Mouse (Mus musculus) liver, embryonic 13.5 days (tissue): ENCODE measurements at regions not wholly inside any gene's neighbourhood (a gene's known extent, or its start where the extent isn't known, plus 50 kb on each side); places are given as distances from the start of the nearest gene placed in this dataset.

Experiments
- ATAC-seq: fragments of 200-750 bp; cut with Nextera tagmentation; 2 replicates; pipeline ENCODE4 v1.8.0; 2017; ENCODE audit warnings: low read depth, mild to moderate bottlenecking, moderate number of reproducible peaks, moderate library complexity
- DNase-seq: peaks from one replicate; pipeline ENCODE4 v3.0.0; 2022
- H3K27ac ChIP-seq: fragments of 300-500 bp; sonication (generic); 2 replicates; pipeline ENCODE4 v1.5.1; 2015; ENCODE audit warnings: moderate library complexity, mild to moderate bottlenecking, inconsistent platforms
- H3K27me3 ChIP-seq: fragments of 300-500 bp; sonication (generic); 2 replicates; pipeline ENCODE4 v1.6.1; 2015; ENCODE audit warnings: mild to moderate bottlenecking, inconsistent platforms
- H3K36me3 ChIP-seq: fragments of 300-500 bp; sonication (generic); 2 replicates; pipeline ENCODE4 v1.6.1; 2015; ENCODE audit warnings: mild to moderate bottlenecking, inconsistent platforms
- H3K4me1 ChIP-seq: fragments of 300-500 bp; sonication (generic); replicated peaks from 2 replicates; pipeline ENCODE4 v1.6.1; 2015; ENCODE audit warnings: inconsistent platforms
- H3K4me2 ChIP-seq: fragments of 300-500 bp; sonication (generic); 2 replicates; pipeline ENCODE4 v1.6.1; 2015; ENCODE audit warnings: inconsistent platforms, mild to moderate bottlenecking, moderate library complexity
- H3K4me3 ChIP-seq: fragments of 300-500 bp; sonication (generic); replicated peaks from 2 replicates; pipeline ENCODE4 v1.5.1; 2015; ENCODE audit warnings: mild to moderate bottlenecking, inconsistent platforms
- H3K9ac ChIP-seq: fragments of 300-500 bp; sonication (generic); 2 replicates; pipeline ENCODE4 v1.6.1; 2015; ENCODE audit warnings: mild to moderate bottlenecking, inconsistent platforms
- H3K9me3 ChIP-seq: fragments of 300-500 bp; sonication (generic); replicated peaks from 2 replicates; pipeline ENCODE4 v1.6.1; 2016; ENCODE audit warnings: inconsistent platforms
- WGBS: fragments of 180-500 bp; shearing (Covaris S2); methylation state at CpG from one replicate; pipeline ENCODE4 v1.1.7; 2015; ENCODE audit not compliant: insufficient replicate concordance; 5-methylcytosine and 5-hydroxymethylcytosine counted together

- no peaks in the 10 kb centered on the region for H3K9me3 ChIP-seq
- WGBS: 57% methylated on average over 2 of the region's 2 CpGs
- no peak overlapping the region for H3K4me3 ChIP-seq
- no peak overlapping the region for H3K4me2 ChIP-seq
- no peak overlapping the region for H3K27ac ChIP-seq
- DNase-seq (no peak), ATAC-seq (no peak)
- no peaks in the 10 kb centered on the region for H3K27me3 ChIP-seq
- no peaks in the 10 kb centered on the region for H3K36me3 ChIP-seq
- H3K4me1 ChIP-seq: no peaks in the 10 kb centered on the region
- no peak overlapping the region for H3K9ac ChIP-seq
Observed at GRCm38 (mm10) chr1:128951436-128951835, 321.7 kb upstream of the Thsd7b start.

GRCm38 (mm10) chr1:128950512-128950911 lies 322.6 kb upstream of the Thsd7b start:
- no peaks in the 10 kb centered on the region for H3K27me3 ChIP-seq
- WGBS: 78% methylated on average over 4 of the region's 4 CpGs
- no peak overlapping the region for H3K4me3 ChIP-seq
- no peak for DNase-seq
- H3K4me2 ChIP-seq: no peak overlapping the region
- no peak overlapping the region for H3K9ac ChIP-seq
- ATAC-seq: no peak
- no peaks in the 10 kb centered on the region for H3K36me3 ChIP-seq
- H3K9me3 ChIP-seq: no peaks in the 10 kb centered on the region
- no peak overlapping the region for H3K27ac ChIP-seq
- no peaks in the 10 kb centered on the region for H3K4me1 ChIP-seq

GRCm38 (mm10) chr1:128914811-128915210 lies 322.7 kb upstream of the Cxcr4 start:
- WGBS: 48% methylated on average over 1 of the region's 1 CpGs
- Histone ChIP-seq H3K9me3 (no peaks in the 10 kb centered on the region), H3K36me3 (no peaks in the 10 kb centered on the region)

GRCm38 (mm10) chr1:128912532-128912931 lies 320.4 kb upstream of the Cxcr4 start:
- no peak overlapping the region for H3K27ac ChIP-seq
- no peaks in the 10 kb centered on the region for H3K27me3 ChIP-seq
- no peak for DNase-seq
- no peak overlapping the region for H3K4me3 ChIP-seq
- no peak overlapping the region for H3K4me2 ChIP-seq
- ATAC-seq: no peak
- H3K36me3 ChIP-seq: no peaks in the 10 kb centered on the region
- H3K9me3 ChIP-seq: no peaks in the 10 kb centered on the region
- H3K9ac ChIP-seq: no peak overlapping the region
- no peaks in the 10 kb centered on the region for H3K4me1 ChIP-seq

More at GRCm38 (mm10) chr1:128914811-128915210, 322.7 kb upstream of the Cxcr4 start:
- no peak for ATAC-seq
- no peak overlapping the region for H3K27ac ChIP-seq
- no peaks in the 10 kb centered on the region for H3K4me1 ChIP-seq
- no peaks in the 10 kb centered on the region for H3K27me3 ChIP-seq
- H3K4me3 ChIP-seq: no peak overlapping the region
- H3K4me2 ChIP-seq: no peak overlapping the region
- no peak for DNase-seq
- H3K9ac ChIP-seq: no peak overlapping the region

GRCm38 (mm10) chr1:128907566-128907965 lies 315.5 kb upstream of the Cxcr4 start:
- Histone ChIP-seq H3K36me3 (no peaks in the 10 kb centered on the region), H3K4me3 (no peak overlapping the region), H3K4me2 (no peak overlapping the region), H3K9ac (no peak overlapping the region), H3K4me1 (no peaks in the 10 kb centered on the region), H3K27ac (no peak overlapping the region), H3K27me3 (no peaks in the 10 kb centered on the region), H3K9me3 (no peaks in the 10 kb centered on the region)
- DNase-seq (no peak), ATAC-seq (no peak)
- WGBS: 60% methylated on average over 2 of the region's 2 CpGs

- no peaks in the 10 kb centered on the region for H3K27me3 ChIP-seq
- no peaks in the 10 kb centered on the region for H3K4me1 ChIP-seq
- H3K36me3 ChIP-seq: no peaks in the 10 kb centered on the region
- WGBS: 64% methylated on average over 8 of the region's 8 CpGs
- H3K9ac ChIP-seq: no peak overlapping the region
- DNase-seq (no peak), ATAC-seq (no peak)
- H3K9me3 ChIP-seq: no peaks in the 10 kb centered on the region
- H3K27ac ChIP-seq: no peak overlapping the region
- H3K4me3 ChIP-seq: no peak overlapping the region
- H3K4me2 ChIP-seq: no peak overlapping the region
Observed at GRCm38 (mm10) chr1:128898025-128898424, 305.9 kb upstream of the Cxcr4 start.

GRCm38 (mm10) chr1:128894546-128894945 lies 302.5 kb upstream of the Cxcr4 start:
- no peak overlapping the region for H3K27ac ChIP-seq
- H3K9ac ChIP-seq: no peak overlapping the region
- H3K9me3 ChIP-seq: no peaks in the 10 kb centered on the region
- WGBS: 63% methylated on average over 5 of the region's 5 CpGs
- H3K27me3 ChIP-seq: no peaks in the 10 kb centered on the region
- no peaks in the 10 kb centered on the region for H3K36me3 ChIP-seq
- DNase-seq: no peak
- H3K4me1 ChIP-seq: no peaks in the 10 kb centered on the region
- no peak overlapping the region for H3K4me2 ChIP-seq
- H3K4me3 ChIP-seq: no peak overlapping the region
- no peak for ATAC-seq

- no peak overlapping the region for H3K9ac ChIP-seq
- DNase-seq (no peak), ATAC-seq (no peak)
- H3K9me3 ChIP-seq: no peaks in the 10 kb centered on the region
- H3K4me2 ChIP-seq: no peak overlapping the region
- H3K27ac ChIP-seq: no peak overlapping the region
- H3K4me3 ChIP-seq: no peak overlapping the region
- no peaks in the 10 kb centered on the region for H3K36me3 ChIP-seq
- no peaks in the 10 kb centered on the region for H3K27me3 ChIP-seq
- H3K4me1 ChIP-seq: no peaks in the 10 kb centered on the region
Observed at GRCm38 (mm10) chr1:128878291-128878690, 286.2 kb upstream of the Cxcr4 start.

- no peak for ATAC-seq
- H3K4me2 ChIP-seq: no peak overlapping the region
- 10% methylated on average over 8 of the region's 8 CpGs for WGBS
- H3K27ac ChIP-seq: no peak overlapping the region
- no peaks in the 10 kb centered on the region for H3K4me1 ChIP-seq
- no peaks in the 10 kb centered on the region for H3K9me3 ChIP-seq
- H3K36me3 ChIP-seq: no peaks in the 10 kb centered on the region
- H3K4me3 ChIP-seq: no peak overlapping the region
- no peak for DNase-seq
- H3K27me3 ChIP-seq: no peaks in the 10 kb centered on the region
- no peak overlapping the region for H3K9ac ChIP-seq
Observed at GRCm38 (mm10) chr1:128875289-128875688, 283.2 kb upstream of the Cxcr4 start.

- Histone ChIP-seq H3K27me3 (no peaks in the 10 kb centered on the region), H3K4me1 (no peaks in the 10 kb centered on the region), H3K4me3 (no peak overlapping the region), H3K9ac (no peak overlapping the region), H3K27ac (no peak overlapping the region), H3K36me3 (no peaks in the 10 kb centered on the region), H3K9me3 (no peaks in the 10 kb centered on the region), H3K4me2 (no peak overlapping the region)
- DNase-seq (no peak), ATAC-seq (no peak)
- WGBS: 69% methylated on average over 11 of the region's 11 CpGs
Observed at GRCm38 (mm10) chr1:128874190-128874589, 282.1 kb upstream of the Cxcr4 start.

- Histone ChIP-seq H3K36me3 (no peaks in the 10 kb centered on the region), H3K27me3 (no peaks in the 10 kb centered on the region), H3K27ac (no peak overlapping the region), H3K4me2 (no peak overlapping the region), H3K9ac (no peak overlapping the region), H3K9me3 (no peaks in the 10 kb centered on the region), H3K4me1 (no peaks in the 10 kb centered on the region), H3K4me3 (no peak overlapping the region)
- no peak for DNase-seq
- WGBS: 40% methylated on average over 3 of the region's 3 CpGs
- ATAC-seq: no peak
Observed at GRCm38 (mm10) chr1:128868761-128869160, 276.7 kb upstream of the Cxcr4 start.

GRCm38 (mm10) chr1:128860537-128860936 lies 268.4 kb upstream of the Cxcr4 start:
- no peaks in the 10 kb centered on the region for H3K9me3 ChIP-seq
- H3K9ac ChIP-seq: no peak overlapping the region
- H3K27me3 ChIP-seq: no peaks in the 10 kb centered on the region
- ATAC-seq: no peak
- no peak overlapping the region for H3K4me3 ChIP-seq
- no peak overlapping the region for H3K4me2 ChIP-seq
- no peak overlapping the region for H3K27ac ChIP-seq
- H3K4me1 ChIP-seq: no peaks in the 10 kb centered on the region
- H3K36me3 ChIP-seq: no peaks in the 10 kb centered on the region
- no peak for DNase-seq
- WGBS: 33% methylated on average over 1 of the region's 1 CpGs

- H3K4me1 ChIP-seq: no peaks in the 10 kb centered on the region
- ATAC-seq: no peak
- H3K9me3 ChIP-seq: no peaks in the 10 kb centered on the region
- no peaks in the 10 kb centered on the region for H3K27me3 ChIP-seq
- H3K27ac ChIP-seq: no peak overlapping the region
- no peak for DNase-seq
- 34% methylated on average over 7 of the region's 7 CpGs for WGBS
- H3K4me3 ChIP-seq: no peak overlapping the region
- no peak overlapping the region for H3K4me2 ChIP-seq
- no peak overlapping the region for H3K9ac ChIP-seq
- no peaks in the 10 kb centered on the region for H3K36me3 ChIP-seq
Observed at GRCm38 (mm10) chr1:128860094-128860493, 268.0 kb upstream of the Cxcr4 start.
